Mouse (Mus musculus) ES-E14 (cell line): ENCODE measurements at regions not wholly inside any gene's neighbourhood (a gene's known extent, or its start where the extent isn't known, plus 50 kb on each side); places are given as distances from the start of the nearest gene placed in this dataset.
"Not testable (repeated sequence)": the region's sequence is repeated elsewhere in the genome, so short reads cannot be mapped to it uniquely, and the experiment has no call there.

Source experiments
- DNase-seq: peaks from one replicate; pipeline ENCODE4 v3.0.0-alpha.2; 2013; ENCODE audit warnings: low read depth, low spot score
- H3K27ac ChIP-seq: 2 replicates; pipeline ENCODE4 v1.5.1; 2012; ENCODE audit warnings: low read depth, mild to moderate bottlenecking, low read length, moderate library complexity, mixed read lengths; ENCODE audit not compliant: poor library complexity, insufficient read depth, severe bottlenecking
- H3K36me3 ChIP-seq: 2 replicates; pipeline ENCODE4 v1.6.1; 2012; ENCODE audit warnings: mild to moderate bottlenecking, low read length, moderate library complexity, mixed read lengths; ENCODE audit not compliant: control insufficient read depth, poor library complexity, insufficient read depth, severe bottlenecking
- H3K4me1 ChIP-seq, 2 experiments: fragments of 150-350 bp in 1 of 2; sonication (generic) in 1 of 2; 2 replicates each; pipeline ENCODE4 v1.6.1; 2012; ENCODE audit warnings: low read length in 2 of 2, mild to moderate bottlenecking in 1 of 2, mixed read lengths in 1 of 2; ENCODE audit not compliant: control insufficient read depth in 2 of 2, insufficient read depth in 2 of 2, poor library complexity in 1 of 2
- H3K4me3 ChIP-seq, 2 experiments: fragments of 150-350 bp in 1 of 2; sonication (generic) in 1 of 2; 2 replicates each; pipeline ENCODE4 v1.5.1; 2012; ENCODE audit warnings: low read length in 2 of 2, low read depth in 1 of 2, mild to moderate bottlenecking in 1 of 2, mixed read lengths in 1 of 2; ENCODE audit not compliant: insufficient read depth in 1 of 2, poor library complexity in 1 of 2, severe bottlenecking in 1 of 2
- H3K9ac ChIP-seq: 2 replicates; pipeline ENCODE4 v1.6.1; 2012; ENCODE audit warnings: low read depth, mild to moderate bottlenecking, low read length, mixed read lengths; ENCODE audit not compliant: poor library complexity, insufficient read depth, severe bottlenecking
- H3K9me3 ChIP-seq: fragments of 150-350 bp; sonication (generic); 2 replicates; pipeline ENCODE4 v1.6.1; 2012; ENCODE audit warnings: low read depth, mild to moderate bottlenecking, low read length; ENCODE audit not compliant: control insufficient read depth, insufficient read depth
- CHD2 ChIP-seq: IDR thresholded peaks from 2 replicates; pipeline ENCODE4 v1.6.1; 2014; ENCODE audit warnings: mild to moderate bottlenecking, low read depth, low read length, inconsistent platforms
- HCFC1 ChIP-seq: IDR thresholded peaks from 2 replicates; pipeline ENCODE4 v1.6.1; 2012; ENCODE audit warnings: low read length, inconsistent platforms, borderline replicate concordance; ENCODE audit not compliant: insufficient read depth
- MAFK ChIP-seq: IDR thresholded peaks from 2 replicates; pipeline ENCODE4 v1.6.1; 2014; ENCODE audit warnings: mild to moderate bottlenecking, low read depth, low read length, inconsistent platforms; ENCODE audit not compliant: insufficient read depth
- ZC3H11A ChIP-seq: IDR thresholded peaks from 2 replicates; pipeline ENCODE4 v1.6.1; 2012; ENCODE audit warnings: low read depth, mild to moderate bottlenecking, inconsistent platforms, low read length, borderline replicate concordance
- ZNF384 ChIP-seq: IDR thresholded peaks from 2 replicates; pipeline ENCODE4 v1.6.1; 2012; ENCODE audit warnings: low read depth, low read length, inconsistent platforms
- in situ Hi-C, 2 experiments: fragments of 600-800 bp; cut with MboI; formaldehyde crosslinking; loops; one replicate each; pipeline ENCODE4 v1.15.1; 2025; ENCODE audit warnings: low sequenced_read_pairs in 2 of 2, inconsistent platforms in 1 of 2; ENCODE audit not compliant: unreplicated experiment in 2 of 2

DNA sequence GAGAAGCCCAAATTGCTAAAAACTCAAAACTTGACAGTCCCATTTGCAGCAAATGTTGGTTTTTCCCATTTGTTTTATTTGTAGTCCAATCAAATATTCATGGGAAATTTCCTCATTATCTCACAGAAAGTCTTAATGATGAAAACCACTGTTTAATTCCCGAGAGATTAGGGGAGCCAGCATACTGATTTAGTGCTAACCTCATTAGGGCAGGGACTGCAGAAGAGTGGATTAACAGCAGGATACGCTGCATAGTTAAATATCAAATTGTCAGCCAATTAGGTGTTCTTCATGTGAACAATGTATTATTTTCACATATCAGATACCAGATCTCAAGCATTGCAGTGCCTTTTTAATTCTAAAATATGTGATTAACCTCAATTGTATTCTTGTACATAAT lies 264.0 kb upstream of the 4933412E24Rik start:
- Histone ChIP-seq H3K27ac (no peak overlapping the region), H3K4me3 (no peak overlapping the region), H3K36me3 (no peaks in the 10 kb centered on the region), H3K4me1 (no peaks in the 10 kb centered on the region), H3K9me3 (no peaks in the 10 kb centered on the region), H3K9ac (no peak overlapping the region)
- DNase-seq: no peak
- in situ Hi-C loops: no loop called here
- no peak for TF ChIP-seq ZNF384

DNA sequence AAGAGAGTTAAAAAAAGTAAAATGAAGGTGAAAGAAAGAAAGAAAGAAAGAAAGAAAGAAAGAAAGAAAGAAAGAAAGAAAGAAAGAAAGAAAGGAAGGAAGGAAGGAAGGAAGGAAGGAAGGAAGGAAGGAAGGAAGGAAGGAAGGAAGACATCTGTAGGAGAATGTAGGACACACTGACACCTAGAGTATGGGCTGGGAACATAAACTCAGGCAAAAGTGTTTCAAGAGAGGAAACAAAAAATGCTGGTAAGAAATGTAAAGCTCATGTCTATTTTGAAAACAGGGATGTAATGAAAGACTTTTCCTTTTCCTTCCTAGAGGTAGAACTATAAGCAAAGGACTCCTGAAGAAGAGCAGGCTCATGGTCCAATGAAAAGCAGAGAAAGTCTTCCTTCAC lies 237.2 kb upstream of the 4933412E24Rik start:
- H3K9me3 ChIP-seq, H3K27ac ChIP-seq, H3K9ac ChIP-seq, H3K4me1 ChIP-seq, H3K4me3 ChIP-seq, DNase-seq, in situ Hi-C loops, H3K36me3 ChIP-seq: not testable (repeated sequence)

DNA sequence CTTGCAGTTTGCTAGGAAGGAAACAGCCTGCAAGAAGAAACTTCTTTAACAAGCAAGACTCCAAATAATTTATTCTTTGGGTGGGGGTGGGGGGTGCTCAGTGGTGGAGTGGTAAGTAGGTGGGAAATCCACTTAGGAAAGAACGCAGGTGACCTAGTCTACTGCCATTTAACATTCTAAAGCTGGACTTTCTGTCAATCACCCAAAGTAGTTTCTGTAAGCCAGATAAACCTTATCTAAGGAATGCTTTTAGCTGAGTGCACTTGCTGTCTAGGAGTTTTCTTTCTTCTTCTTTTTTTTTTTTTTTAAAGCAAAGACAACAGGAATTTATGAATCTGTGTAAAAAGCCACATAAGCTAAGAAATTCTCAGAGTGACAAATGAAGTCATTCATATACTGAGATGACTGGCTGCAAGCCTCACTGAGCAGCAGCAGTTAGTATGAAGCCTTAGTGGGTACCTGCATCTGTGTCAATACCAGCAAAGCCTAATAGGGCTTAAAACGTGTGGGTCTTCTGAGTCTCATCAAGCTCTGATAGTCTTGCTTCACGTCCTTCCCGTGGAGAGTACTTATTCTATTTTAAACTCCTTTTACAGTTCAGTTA lies 210.0 kb upstream of the 4933412E24Rik start:
- no peak for TF ChIP-seq MAFK
- no peak for TF ChIP-seq HCFC1
- TF ChIP-seq ZC3H11A: no peak
- TF ChIP-seq ZNF384: no peak
- TF ChIP-seq CHD2: no peak
- H3K27ac ChIP-seq: no peak overlapping the region
- DNase-seq: no peak
- H3K4me3 ChIP-seq: no peak overlapping the region
- no peak overlapping the region for H3K9ac ChIP-seq
- no peaks in the 10 kb centered on the region for H3K4me1 ChIP-seq
- H3K36me3 ChIP-seq: no peaks in the 10 kb centered on the region
- in situ Hi-C loops: no loop called here
- H3K9me3 ChIP-seq: no peaks in the 10 kb centered on the region

DNA sequence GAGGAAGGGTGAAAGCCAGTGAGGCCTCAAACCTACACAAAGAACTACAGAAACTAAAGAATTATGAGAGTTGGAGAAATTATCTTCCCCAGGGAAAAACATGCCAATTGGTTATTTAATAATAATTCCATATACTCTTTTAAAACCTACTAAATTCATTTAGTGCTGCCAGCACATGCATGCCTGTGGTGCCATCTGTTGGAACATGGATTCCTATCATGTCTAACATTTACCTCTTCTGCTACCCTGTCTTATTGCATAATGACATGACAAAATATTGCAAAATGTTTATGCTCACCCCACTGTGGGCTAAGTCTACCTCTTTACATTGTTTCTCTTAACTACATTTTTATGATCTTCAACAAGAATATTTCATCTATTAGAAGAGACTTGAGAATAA lies 178.7 kb upstream of the 4933412E24Rik start:
- no peak for DNase-seq
- in situ Hi-C loops: no loop called here
- H3K4me3 ChIP-seq: no peak overlapping the region
- H3K9me3 ChIP-seq: no peaks in the 10 kb centered on the region
- no peaks in the 10 kb centered on the region for H3K4me1 ChIP-seq
- no peak overlapping the region for H3K9ac ChIP-seq
- no peaks in the 10 kb centered on the region for H3K36me3 ChIP-seq
- H3K27ac ChIP-seq: no peak overlapping the region
- no peak for TF ChIP-seq MAFK
- TF ChIP-seq ZC3H11A: no peak
- TF ChIP-seq ZNF384: no peak
- TF ChIP-seq HCFC1: no peak
- TF ChIP-seq CHD2: no peak

DNA sequence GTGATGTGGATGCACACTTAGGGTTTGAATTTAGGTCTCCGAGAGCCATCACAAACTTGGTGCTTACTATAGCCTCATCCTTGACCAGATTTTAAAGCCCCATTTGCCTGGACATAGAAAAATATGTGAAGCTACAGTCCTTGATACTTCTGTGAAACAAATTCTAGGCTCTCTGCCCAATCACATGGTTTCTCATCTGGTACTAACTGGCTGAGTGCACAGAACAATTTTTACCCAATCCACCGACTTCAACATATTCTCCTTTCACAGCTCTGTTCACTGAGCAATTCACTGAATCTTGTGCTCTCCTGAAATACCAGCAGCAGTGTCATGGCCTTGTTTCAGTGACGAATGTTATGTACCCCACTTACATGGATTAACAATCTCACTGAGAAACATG lies 176.7 kb upstream of the 4933412E24Rik start:
- in situ Hi-C loops: no loop called here
- no peak for DNase-seq

More for the DNA sequence above, 176.7 kb upstream of the 4933412E24Rik start:
- Histone ChIP-seq H3K9me3 (no peaks in the 10 kb centered on the region), H3K4me3 (no peak overlapping the region), H3K27ac (no peak overlapping the region), H3K9ac (no peak overlapping the region), H3K4me1 (no peaks in the 10 kb centered on the region), H3K36me3 (no peaks in the 10 kb centered on the region)
- TF ChIP-seq ZNF384 (no peak), HCFC1 (no peak), MAFK (no peak), ZC3H11A (no peak), CHD2 (no peak)
